Mouse (Mus musculus) ES-Bruce4 (cell line): ENCODE data around the gene Vangl2. TPM values are rescaled to one million over a fixed set of nuclear protein-coding genes. Genes with fewer than 3 reads are reported as not detected.
A peak's percentile ranks its signal among the peaks of the same experiment; 100 is the strongest.

Experiments
- H3K27ac ChIP-seq: 2 replicates; pipeline ENCODE4 v1.5.1; 2012; ENCODE audit warnings: low read length, inconsistent platforms; ENCODE audit not compliant: insufficient read depth
- H3K27me3 ChIP-seq: 2 replicates; pipeline ENCODE4 v1.6.1; 2012; ENCODE audit warnings: mild to moderate bottlenecking, low read length, inconsistent platforms; ENCODE audit not compliant: control insufficient read depth, poor library complexity, insufficient read depth, severe bottlenecking
- H3K36me3 ChIP-seq: 2 replicates; pipeline ENCODE4 v1.6.1; 2012; ENCODE audit warnings: inconsistent platforms, mild to moderate bottlenecking, low read length, moderate library complexity; ENCODE audit not compliant: control insufficient read depth, poor library complexity, insufficient read depth, severe bottlenecking
- H3K4me1 ChIP-seq: one replicate; pipeline ENCODE4 v1.8.1; 2011; ENCODE audit warnings: low read length; ENCODE audit not compliant: control insufficient read depth, insufficient read depth
- H3K4me3 ChIP-seq: 2 replicates; pipeline ENCODE4 v1.5.1; 2011; ENCODE audit warnings: low read depth, mild to moderate bottlenecking, low read length
- H3K9ac ChIP-seq: 2 replicates; pipeline ENCODE4 v1.6.1; 2012; ENCODE audit warnings: low read depth, mild to moderate bottlenecking, inconsistent platforms; ENCODE audit not compliant: poor library complexity, severe bottlenecking
- H3K9me3 ChIP-seq: replicated peaks from 2 replicates; pipeline ENCODE4 v1.6.1; 2012; ENCODE audit warnings: mild to moderate bottlenecking, low read length, inconsistent platforms; ENCODE audit not compliant: control insufficient read depth, poor library complexity, insufficient read depth, severe bottlenecking
- CTCF ChIP-seq: IDR thresholded peaks from one replicate; pipeline ENCODE4 v1.8.1; 2011; ENCODE audit warnings: low read depth, low read length
- EP300 ChIP-seq: IDR thresholded peaks from 2 replicates; pipeline ENCODE4 v1.6.1; 2011; ENCODE audit warnings: low read depth, low read length; ENCODE audit not compliant: insufficient read depth
- POLR2A ChIP-seq: IDR thresholded peaks from one replicate; pipeline ENCODE4 v1.8.1; 2011; ENCODE audit warnings: low read length; ENCODE audit not compliant: insufficient read depth
- polyA plus RNA-seq: library from polyadenylated mRNA; stranded (reverse); fragments of >200 nt; gene quantifications from 2 replicates; pipeline ENCODE4 v1.2.4, GENCODE M21; 2011; ENCODE audit warnings: low read depth; ENCODE audit not compliant: missing spikeins, insufficient read depth, insufficient read length

Vangl2 gene
- polyA plus RNA-seq, 1 experiment = 29.7 TPM

GRCm38 (mm10) chr1:172010042-172010824 is 18.0 kb downstream of the Vangl2 start:
- Histone ChIP-seq H3K9me3 (no peaks in the 10 kb centered on the region), H3K4me1 (peaks cover 5% of the 10 kb centered on the region), H3K4me3 (peak overlapping the region; percentile 26; the same call in 1 of the 2 replicates), H3K36me3 (no peaks in the 10 kb centered on the region), H3K27ac (no peak overlapping the region), H3K9ac (no peak overlapping the region), H3K27me3 (no peaks in the 10 kb centered on the region)
- TF ChIP-seq EP300 (no peak), CTCF (no peak), POLR2A (no peak)

- Histone ChIP-seq H3K9ac (no peak overlapping the region), H3K27me3 (no peaks in the 10 kb centered on the region), H3K27ac (no peak overlapping the region), H3K4me1 (peaks cover 5% of the 10 kb centered on the region), H3K36me3 (no peaks in the 10 kb centered on the region; the same call in 1 of the 2 replicates), H3K9me3 (no peaks in the 10 kb centered on the region), H3K4me3 (peak overlapping the region; percentile 26)
- TF ChIP-seq POLR2A (no peak), CTCF (no peak), EP300 (no peak)
Measured at GRCm38 (mm10) chr1:172009406-172009805, 18.8 kb downstream of the Vangl2 start.

- no peak overlapping the region for H3K4me3 ChIP-seq
- H3K27ac ChIP-seq = no peak overlapping the region
- no peaks in the 10 kb centered on the region for H3K27me3 ChIP-seq
- no peaks in the 10 kb centered on the region for H3K9me3 ChIP-seq
- peaks cover 5% of the 10 kb centered on the region for H3K4me1 ChIP-seq
- H3K36me3 ChIP-seq = no peaks in the 10 kb centered on the region; the same call in 1 of the 2 replicates
- TF ChIP-seq CTCF (no peak), EP300 (no peak), POLR2A (no peak)
- no peak overlapping the region for H3K9ac ChIP-seq
Measured at GRCm38 (mm10) chr1:172008351-172008750, 19.9 kb downstream of the Vangl2 start.

- Histone ChIP-seq H3K27ac (no peak overlapping the region), H3K4me3 (no peak overlapping the region), H3K4me1 (peaks cover 5% of the 10 kb centered on the region), H3K36me3 (no peaks in the 10 kb centered on the region; the same call in 1 of the 2 replicates), H3K27me3 (no peaks in the 10 kb centered on the region), H3K9me3 (no peaks in the 10 kb centered on the region), H3K9ac (no peak overlapping the region)
- TF ChIP-seq EP300 = no peak
- TF ChIP-seq CTCF = no peak
- no peak for TF ChIP-seq POLR2A
Measured at GRCm38 (mm10) chr1:172007761-172008160, 20.5 kb downstream of the Vangl2 start.

- H3K4me1 ChIP-seq = no peaks in the 10 kb centered on the region
- H3K9ac ChIP-seq = no peak overlapping the region
- H3K27ac ChIP-seq = no peak overlapping the region
- TF ChIP-seq EP300 (no peak), CTCF (no peak), POLR2A (no peak)
- no peaks in the 10 kb centered on the region; the same call in 1 of the 2 replicates for H3K36me3 ChIP-seq
- H3K9me3 ChIP-seq = no peaks in the 10 kb centered on the region
- H3K4me3 ChIP-seq = no peak overlapping the region
- no peaks in the 10 kb centered on the region for H3K27me3 ChIP-seq
Measured at GRCm38 (mm10) chr1:172001665-172002064, 26.6 kb downstream of the Vangl2 start.

- H3K9me3 ChIP-seq = no peaks in the 10 kb centered on the region
- TF ChIP-seq POLR2A = no peak
- no peak for TF ChIP-seq EP300
- peak; percentile 86 for TF ChIP-seq CTCF
- no peaks in the 10 kb centered on the region; the same call in 1 of the 2 replicates for H3K36me3 ChIP-seq
Measured at GRCm38 (mm10) chr1:172000641-172001040, 27.6 kb downstream of the Vangl2 start.

More at GRCm38 (mm10) chr1:172000641-172001040, 27.6 kb downstream of the Vangl2 start:
- no peaks in the 10 kb centered on the region for H3K27me3 ChIP-seq
- H3K27ac ChIP-seq = no peak overlapping the region
- no peak overlapping the region for H3K9ac ChIP-seq
- H3K4me1 ChIP-seq = no peaks in the 10 kb centered on the region
- H3K4me3 ChIP-seq = no peak overlapping the region
